Mouse (Mus musculus): Measurements from ENCODE around the gene Mc3r.

- TF ChIP-seq TAL1 (IDR thresholded peaks at IDR 0.05; ENCODE audit: low read length) (no peak), GATA1 (IDR thresholded peaks at IDR 0.05; ENCODE audit: low read length) (no peak)
These were observed 43.6 kb downstream of the Mc3r start for GRCm38 (mm10) chr2:172291755-172292524.
